Mouse (Mus musculus): ENCODE data around the gene Atp2a1. TPM values are rescaled to one million over a fixed set of nuclear protein-coding genes. Genes with fewer than 3 reads are reported as not detected.

Atp2a1 gene
- polyA plus RNA-seq, 1 experiment from 2014 or later = 0.30 TPM

GRCm38 (mm10) chr7:126467271-126467670, 4.4 kb upstream of the Atp2a1 start:
- Histone ChIP-seq H3K27ac (ENCODE audit: low read length) (no peak overlapping the region), H3K9ac (replicated peaks; ENCODE audit: low read depth, low read length) (no peak overlapping the region), H3K9me3 (ENCODE audit: control insufficient read depth, low read length) (no peaks in the 10 kb centered on the region), H3K4me1 (replicated peaks; ENCODE audit: control insufficient read depth, insufficient read depth, low read length) (no peaks in the 10 kb centered on the region), H3K4me2 (ENCODE audit: low read length) (no peak overlapping the region), H3K27me3 (replicated peaks; ENCODE audit: control insufficient read depth, insufficient read depth, low read length) (no peaks in the 10 kb centered on the region), H3K36me3 (ENCODE audit: control insufficient read depth, insufficient read depth) (peaks cover 26% of the 10 kb centered on the region), H3K4me3 (replicated peaks; ENCODE audit: low read length) (no peak overlapping the region)
- 63% methylated on average over 5 of the region's 5 CpGs for WGBS
- no peak for ATAC-seq

GRCm38 (mm10) chr7:126466707-126467106, 3.8 kb upstream of the Atp2a1 start:
- no peaks in the 10 kb centered on the region for H3K9me3 ChIP-seq (ENCODE audit: control insufficient read depth, low read length)
- H3K27ac ChIP-seq (ENCODE audit: low read length) = no peak overlapping the region
- H3K4me2 ChIP-seq (ENCODE audit: low read length) = no peak overlapping the region
- 91% methylated on average over 5 of the region's 5 CpGs for WGBS
- H3K36me3 ChIP-seq (ENCODE audit: control insufficient read depth, insufficient read depth) = peaks cover 26% of the 10 kb centered on the region
- no peak for ATAC-seq
- H3K4me3 ChIP-seq (replicated peaks; ENCODE audit: low read length) = no peak overlapping the region
- no peaks in the 10 kb centered on the region for H3K4me1 ChIP-seq (replicated peaks; ENCODE audit: control insufficient read depth, insufficient read depth, low read length)
- no peak overlapping the region for H3K9ac ChIP-seq (replicated peaks; ENCODE audit: low read depth, low read length)
- no peaks in the 10 kb centered on the region for H3K27me3 ChIP-seq (replicated peaks; ENCODE audit: control insufficient read depth, insufficient read depth, low read length)

- H3K9ac ChIP-seq (replicated peaks; ENCODE audit: low read depth, low read length) = no peak overlapping the region
- WGBS = 72% methylated on average over 9 of the region's 9 CpGs
- peaks cover 22% of the 10 kb centered on the region for H3K36me3 ChIP-seq (ENCODE audit: control insufficient read depth, insufficient read depth)
- no peaks in the 10 kb centered on the region for H3K4me1 ChIP-seq (replicated peaks; ENCODE audit: control insufficient read depth, insufficient read depth, low read length)
- no peak overlapping the region for H3K4me3 ChIP-seq (replicated peaks; ENCODE audit: low read length)
- ATAC-seq = no peak
- H3K9me3 ChIP-seq (ENCODE audit: control insufficient read depth, low read length) = no peaks in the 10 kb centered on the region
- H3K27me3 ChIP-seq (replicated peaks; ENCODE audit: control insufficient read depth, insufficient read depth, low read length) = no peaks in the 10 kb centered on the region
- no peak overlapping the region for H3K4me2 ChIP-seq (ENCODE audit: low read length)
- no peak overlapping the region for H3K27ac ChIP-seq (ENCODE audit: low read length)
Measured at GRCm38 (mm10) chr7:126466116-126466515, 3.2 kb upstream of the Atp2a1 start.

GRCm38 (mm10) chr7:126465246-126466030, 2.5 kb upstream of the Atp2a1 start:
- peaks cover 16% of the 10 kb centered on the region for H3K36me3 ChIP-seq (ENCODE audit: control insufficient read depth, insufficient read depth)
- H3K27me3 ChIP-seq (replicated peaks; ENCODE audit: control insufficient read depth, insufficient read depth, low read length) = no peaks in the 10 kb centered on the region
- no peak overlapping the region for H3K4me2 ChIP-seq (ENCODE audit: low read length)
- no peaks in the 10 kb centered on the region for H3K9me3 ChIP-seq (ENCODE audit: control insufficient read depth, low read length)
- WGBS = 62% methylated on average over 7 of the region's 7 CpGs
- no peak for ATAC-seq
- no peak overlapping the region for H3K9ac ChIP-seq (replicated peaks; ENCODE audit: low read depth, low read length)
- no peaks in the 10 kb centered on the region for H3K4me1 ChIP-seq (replicated peaks; ENCODE audit: control insufficient read depth, insufficient read depth, low read length)
- no peak overlapping the region for H3K4me3 ChIP-seq (replicated peaks; ENCODE audit: low read length)
- no peak overlapping the region for H3K27ac ChIP-seq (ENCODE audit: low read length)

GRCm38 (mm10) chr7:126464836-126465235, 1.9 kb upstream of the Atp2a1 start:
- Histone ChIP-seq H3K9ac (replicated peaks; ENCODE audit: low read depth, low read length) (no peak overlapping the region), H3K36me3 (ENCODE audit: control insufficient read depth, insufficient read depth) (peaks cover 16% of the 10 kb centered on the region), H3K4me2 (ENCODE audit: low read length) (no peak overlapping the region), H3K27me3 (replicated peaks; ENCODE audit: control insufficient read depth, insufficient read depth, low read length) (no peaks in the 10 kb centered on the region), H3K27ac (ENCODE audit: low read length) (no peak overlapping the region), H3K9me3 (ENCODE audit: control insufficient read depth, low read length) (no peaks in the 10 kb centered on the region), H3K4me1 (replicated peaks; ENCODE audit: control insufficient read depth, insufficient read depth, low read length) (no peaks in the 10 kb centered on the region), H3K4me3 (replicated peaks; ENCODE audit: low read length) (no peak overlapping the region)
- 46% methylated on average over 5 of the region's 5 CpGs for WGBS
- no peak for ATAC-seq

- Histone ChIP-seq H3K27ac (ENCODE audit: low read length) (no peak overlapping the region), H3K4me2 (ENCODE audit: low read length) (no peak overlapping the region), H3K4me3 (replicated peaks; ENCODE audit: low read length) (no peak overlapping the region), H3K36me3 (ENCODE audit: control insufficient read depth, insufficient read depth) (peaks cover 11% of the 10 kb centered on the region), H3K27me3 (replicated peaks; ENCODE audit: control insufficient read depth, insufficient read depth, low read length) (no peaks in the 10 kb centered on the region), H3K9me3 (ENCODE audit: control insufficient read depth, low read length) (no peaks in the 10 kb centered on the region), H3K4me1 (replicated peaks; ENCODE audit: control insufficient read depth, insufficient read depth, low read length) (no peaks in the 10 kb centered on the region), H3K9ac (replicated peaks; ENCODE audit: low read depth, low read length) (no peak overlapping the region)
- ATAC-seq = no peak
- 61% methylated on average over 4 of the region's 4 CpGs for WGBS
Measured at GRCm38 (mm10) chr7:126464121-126464520, 1.2 kb upstream of the Atp2a1 start.

GRCm38 (mm10) chr7:126463547-126463946, 639 bp upstream of the Atp2a1 start:
- Histone ChIP-seq H3K4me3 (replicated peaks; ENCODE audit: low read length) (no peak overlapping the region), H3K27ac (ENCODE audit: low read length) (no peak overlapping the region), H3K4me1 (replicated peaks; ENCODE audit: control insufficient read depth, insufficient read depth, low read length) (no peaks in the 10 kb centered on the region), H3K9me3 (ENCODE audit: control insufficient read depth, low read length) (no peaks in the 10 kb centered on the region), H3K27me3 (replicated peaks; ENCODE audit: control insufficient read depth, insufficient read depth, low read length) (no peaks in the 10 kb centered on the region), H3K4me2 (ENCODE audit: low read length) (no peak overlapping the region), H3K9ac (replicated peaks; ENCODE audit: low read depth, low read length) (no peak overlapping the region), H3K36me3 (ENCODE audit: control insufficient read depth, insufficient read depth) (peaks cover 11% of the 10 kb centered on the region)
- WGBS = 70% methylated on average over 4 of the region's 4 CpGs
- ATAC-seq = no peak

GRCm38 (mm10) chr7:126461626-126462025, 1.3 kb downstream of the Atp2a1 start:
- no peak for ATAC-seq

GRCm38 (mm10) chr7:126460623-126461399, 2.1 kb downstream of the Atp2a1 start:
- 46% methylated on average over 10 of the region's 10 CpGs for WGBS

More at GRCm38 (mm10) chr7:126461626-126462025, 1.3 kb downstream of the Atp2a1 start:
- no peak overlapping the region for H3K27ac ChIP-seq (ENCODE audit: low read length)
- no peaks in the 10 kb centered on the region for H3K9me3 ChIP-seq (ENCODE audit: control insufficient read depth, low read length)
- no peak overlapping the region for H3K4me3 ChIP-seq (replicated peaks; ENCODE audit: low read length)
- H3K9ac ChIP-seq (replicated peaks; ENCODE audit: low read depth, low read length) = no peak overlapping the region
- 71% methylated on average over 3 of the region's 3 CpGs for WGBS
- no peak overlapping the region for H3K4me2 ChIP-seq (ENCODE audit: low read length)
- H3K36me3 ChIP-seq (ENCODE audit: control insufficient read depth, insufficient read depth) = no peaks in the 10 kb centered on the region
- H3K27me3 ChIP-seq (replicated peaks; ENCODE audit: control insufficient read depth, insufficient read depth, low read length) = no peaks in the 10 kb centered on the region
- no peaks in the 10 kb centered on the region for H3K4me1 ChIP-seq (replicated peaks; ENCODE audit: control insufficient read depth, insufficient read depth, low read length)

More at GRCm38 (mm10) chr7:126460623-126461399, 2.1 kb downstream of the Atp2a1 start:
- H3K27me3 ChIP-seq (replicated peaks; ENCODE audit: control insufficient read depth, insufficient read depth, low read length) = no peaks in the 10 kb centered on the region
- no peak for ATAC-seq
- H3K36me3 ChIP-seq (ENCODE audit: control insufficient read depth, insufficient read depth) = no peaks in the 10 kb centered on the region
- no peak overlapping the region for H3K27ac ChIP-seq (ENCODE audit: low read length)
- no peaks in the 10 kb centered on the region for H3K9me3 ChIP-seq (ENCODE audit: control insufficient read depth, low read length)
- H3K4me2 ChIP-seq (ENCODE audit: low read length) = no peak overlapping the region
- H3K4me3 ChIP-seq (replicated peaks; ENCODE audit: low read length) = no peak overlapping the region
- H3K9ac ChIP-seq (replicated peaks; ENCODE audit: low read depth, low read length) = no peak overlapping the region
- H3K4me1 ChIP-seq (replicated peaks; ENCODE audit: control insufficient read depth, insufficient read depth, low read length) = no peaks in the 10 kb centered on the region
